Mouse (Mus musculus) midbrain, embryonic 13.5 days (tissue): ENCODE results near the gene Gata3. TPM values are rescaled to one million over a fixed set of nuclear protein-coding genes. Genes with fewer than 3 reads are reported as not detected.

Source experiments
- ATAC-seq: fragments of 200-750 bp; cut with Nextera tagmentation; 2 replicates; pipeline ENCODE4 v1.8.0; 2017; ENCODE audit warnings: mild to moderate bottlenecking, moderate TSS enrichment, moderate library complexity
- H3K27ac ChIP-seq: fragments of 300-500 bp; sonication (generic); 2 replicates; pipeline ENCODE4 v1.5.1; 2015; ENCODE audit warnings: inconsistent platforms, mild to moderate bottlenecking, moderate library complexity
- H3K27me3 ChIP-seq: fragments of 300-500 bp; sonication (generic); 2 replicates; pipeline ENCODE4 v1.6.1; 2015; ENCODE audit warnings: mild to moderate bottlenecking, inconsistent platforms
- H3K36me3 ChIP-seq: fragments of 300-500 bp; sonication (generic); 2 replicates; pipeline ENCODE4 v1.6.1; 2015; ENCODE audit warnings: mild to moderate bottlenecking, inconsistent platforms
- H3K4me1 ChIP-seq: fragments of 300-500 bp; sonication (generic); replicated peaks from 2 replicates; pipeline ENCODE4 v1.6.1; 2015; ENCODE audit warnings: inconsistent platforms
- H3K4me2 ChIP-seq: fragments of 300-500 bp; sonication (generic); replicated peaks from 2 replicates; pipeline ENCODE4 v1.6.1; 2015; ENCODE audit warnings: moderate library complexity, mild to moderate bottlenecking, inconsistent platforms
- H3K4me3 ChIP-seq: fragments of 300-500 bp; sonication (generic); replicated peaks from 2 replicates; pipeline ENCODE4 v1.5.1; 2015; ENCODE audit warnings: mild to moderate bottlenecking, inconsistent platforms
- H3K9ac ChIP-seq: fragments of 300-500 bp; sonication (generic); replicated peaks from 2 replicates; pipeline ENCODE4 v1.6.1; 2015; ENCODE audit warnings: mild to moderate bottlenecking, inconsistent platforms
- H3K9me3 ChIP-seq: fragments of 300-500 bp; sonication (generic); 2 replicates; pipeline ENCODE4 v1.6.1; 2016; ENCODE audit warnings: mild to moderate bottlenecking, inconsistent platforms
- WGBS: fragments of 180-500 bp; shearing (Covaris S2); methylation state at CpG from one replicate; pipeline ENCODE4 v1.1.7; 2015; 5-methylcytosine and 5-hydroxymethylcytosine counted together
- polyA plus RNA-seq: library from polyadenylated mRNA; unstranded; fragments of >200 nt; fragmentation: Nextera tagmentation; extraction: Ambion mirVana; gene quantifications from 2 replicates; pipeline ENCODE4 v1.2.1, GENCODE M21; 2015

Gata3 gene
- polyA plus RNA-seq, 1 experiment from 2014 or later, result 119 TPM

DNA sequence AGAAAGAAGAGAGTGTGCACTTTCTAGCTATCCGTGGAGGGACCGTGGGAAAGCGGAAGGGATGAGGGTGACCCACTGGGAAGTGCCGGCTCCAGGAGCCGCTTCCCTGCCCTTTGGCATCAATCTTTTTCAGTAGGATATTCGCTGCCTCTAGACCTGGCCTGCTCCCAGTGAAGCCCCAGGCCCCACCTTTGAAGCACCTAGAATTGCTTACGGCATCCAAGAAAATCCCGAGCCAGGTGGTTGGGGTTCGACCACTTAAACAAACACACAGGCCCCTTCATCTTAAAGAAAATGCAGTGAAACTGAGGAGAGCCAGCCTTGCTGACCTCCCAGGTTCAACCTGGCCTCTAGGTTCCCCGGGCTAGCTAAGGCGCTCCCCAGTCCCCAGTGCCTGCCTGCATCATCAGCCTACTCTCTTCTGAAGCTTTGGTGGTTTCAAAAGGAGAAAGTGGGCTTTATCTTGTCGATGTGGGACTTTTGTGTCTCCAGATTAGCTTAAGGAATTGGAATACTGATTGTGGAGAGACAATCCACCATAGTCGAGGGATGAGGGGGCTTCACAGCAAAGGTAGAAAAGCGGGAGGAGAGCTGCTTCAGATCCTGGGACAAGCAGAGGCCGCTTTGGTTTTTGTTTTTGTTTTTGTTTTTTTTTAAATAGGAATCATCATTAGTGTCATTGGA lies 5.2 kb downstream of the Gata3 start:
- H3K4me3 ChIP-seq, result peak overlapping the region; percentile 48
- no peak for ATAC-seq
- peak overlapping the region; percentile 88 for H3K27ac ChIP-seq

DNA sequence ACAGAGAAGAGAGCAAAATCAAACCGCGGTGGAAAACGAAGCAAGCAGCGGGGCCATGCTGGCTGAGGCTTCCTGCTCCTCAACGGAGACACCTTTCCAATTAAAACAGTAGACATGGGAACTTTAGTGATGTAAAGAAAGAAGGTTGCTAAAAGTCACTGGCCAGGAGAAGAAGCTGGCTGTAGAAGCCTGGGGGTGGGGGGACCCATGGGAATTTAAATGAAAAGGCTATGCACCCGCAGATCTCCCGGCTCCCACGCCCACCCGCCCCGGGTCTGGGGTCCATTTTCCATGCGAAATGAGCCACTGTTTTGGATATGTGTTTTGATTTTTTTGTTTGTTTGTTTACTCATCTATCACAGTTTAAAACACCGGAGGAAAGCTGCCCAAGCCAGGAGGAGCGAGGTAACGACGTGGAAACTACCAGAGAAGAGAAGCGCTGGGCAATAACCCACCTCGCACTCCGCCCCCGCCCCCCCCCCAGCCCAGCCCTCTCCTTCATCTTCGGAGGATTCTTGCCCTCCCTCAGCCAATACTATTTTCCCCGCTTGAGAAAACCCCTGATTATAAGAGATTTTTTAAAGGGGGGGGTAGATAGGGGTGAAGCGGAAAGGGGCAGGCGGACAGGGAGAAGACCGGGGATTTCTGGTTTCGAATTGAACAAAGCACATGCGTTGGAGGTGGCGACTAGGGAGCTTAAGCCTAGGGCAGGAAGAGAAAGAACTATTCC lies 5.9 kb downstream of the Gata3 start:
- under 1% methylated on average over 27 of the region's 27 CpGs for WGBS
- Histone ChIP-seq H3K4me3 (peak overlapping the region; percentile 48), H3K27ac (peak overlapping the region; percentile 88)

More for the DNA sequence above, 5.2 kb downstream of the Gata3 start:
- WGBS, result 1% methylated on average over 15 of the region's 15 CpGs
- Histone ChIP-seq H3K36me3 (no peaks in the 10 kb centered on the region), H3K27me3 (peaks cover 95% of the 10 kb centered on the region), H3K9me3 (no peaks in the 10 kb centered on the region), H3K4me1 (peaks cover 24% of the 10 kb centered on the region), H3K4me2 (peak overlapping the region; percentile 68), H3K9ac (peak overlapping the region; percentile 71)

GRCm38 (mm10) chr2:9882926-9883802 lies 6.7 kb downstream of the Gata3 start:
- Histone ChIP-seq H3K4me1 (peaks cover 32% of the 10 kb centered on the region), H3K4me2 (peak overlapping the region; percentile 68), H3K9ac (peak overlapping the region; percentile 71), H3K27ac (peak overlapping the region; percentile 88), H3K27me3 (peaks cover 95% of the 10 kb centered on the region), H3K36me3 (no peaks in the 10 kb centered on the region), H3K4me3 (peak overlapping the region; percentile 48), H3K9me3 (no peaks in the 10 kb centered on the region)
- under 1% methylated on average over 43 of the region's 43 CpGs for WGBS
- no peak for ATAC-seq

More for the DNA sequence above, 5.9 kb downstream of the Gata3 start:
- ATAC-seq, result no peak
- Histone ChIP-seq H3K9ac (peak overlapping the region; percentile 71), H3K9me3 (no peaks in the 10 kb centered on the region), H3K27me3 (peaks cover 95% of the 10 kb centered on the region), H3K36me3 (no peaks in the 10 kb centered on the region), H3K4me1 (peaks cover 26% of the 10 kb centered on the region), H3K4me2 (peak overlapping the region; percentile 68)

- Histone ChIP-seq H3K27me3 (peaks cover 95% of the 10 kb centered on the region), H3K36me3 (no peaks in the 10 kb centered on the region), H3K4me2 (peak overlapping the region; percentile 68), H3K9ac (peak overlapping the region; percentile 71), H3K27ac (peak overlapping the region; percentile 88), H3K4me3 (peak overlapping the region; percentile 48), H3K9me3 (no peaks in the 10 kb centered on the region), H3K4me1 (peaks cover 33% of the 10 kb centered on the region)
- WGBS, result under 1% methylated on average over 39 of the region's 39 CpGs
- ATAC-seq, result no peak
Measured at GRCm38 (mm10) chr2:9882371-9882925, 7.4 kb downstream of the Gata3 start.

DNA sequence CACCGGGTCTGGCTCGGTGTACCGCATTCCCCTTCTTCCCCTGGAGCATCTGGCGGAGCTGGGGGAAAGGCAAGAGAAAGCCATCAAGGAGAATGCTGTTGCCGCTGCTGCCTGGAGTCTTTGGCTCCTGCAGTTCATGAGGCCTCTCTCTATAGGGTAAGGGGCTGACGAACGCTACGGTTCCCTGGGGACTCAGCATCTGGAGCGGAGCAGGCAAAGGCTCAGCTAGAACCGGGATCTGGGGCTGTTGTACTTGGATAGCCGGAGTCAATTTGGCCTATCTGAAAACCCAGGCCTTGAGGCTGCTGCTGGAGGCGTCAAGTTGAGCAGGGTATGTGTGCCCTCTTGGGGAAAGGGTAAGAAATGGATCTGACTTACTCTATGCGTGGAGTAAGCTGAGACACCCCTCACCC lies 8.2 kb downstream of the Gata3 start:
- H3K4me3 ChIP-seq, result peak overlapping the region; percentile 48
- H3K4me1 ChIP-seq, result peaks cover 37% of the 10 kb centered on the region
- peak overlapping the region; percentile 88 for H3K27ac ChIP-seq
- no peaks in the 10 kb centered on the region for H3K36me3 ChIP-seq
- H3K9ac ChIP-seq, result peak overlapping the region; percentile 71
- H3K4me2 ChIP-seq, result peak overlapping the region; percentile 68
- H3K27me3 ChIP-seq, result peaks cover 95% of the 10 kb centered on the region
- ATAC-seq, result peak; percentile 15; the same call in 1 of the 2 replicates
- under 1% methylated on average over 13 of the region's 13 CpGs for WGBS
- no peaks in the 10 kb centered on the region for H3K9me3 ChIP-seq

GRCm38 (mm10) chr2:9881051-9881591 lies 8.7 kb downstream of the Gata3 start, which contains the start of gene 4930412O13Rik:
Gene 4930412O13Rik (plus strand): TSS chr2:9881252.
- WGBS, result under 1% methylated on average over 32 of the region's 35 CpGs
- Histone ChIP-seq H3K4me3 (peak within 1 kb of the TSS; percentile 48), H3K27ac (peak within 1 kb of the TSS; percentile 88), H3K9ac (peak within 1 kb of the TSS; percentile 71), H3K4me2 (peak within 1 kb of the TSS; percentile 68), H3K9me3 (no peaks in the 10 kb centered on the region), H3K27me3 (peaks cover 95% of the 10 kb centered on the region), H3K4me1 (peaks cover 37% of the 10 kb centered on the region), H3K36me3 (no peaks in the 10 kb centered on the region)
- no peak for ATAC-seq

GRCm38 (mm10) chr2:9880271-9880670 lies 9.6 kb downstream of the Gata3 start:
- ATAC-seq, result no peak
- Histone ChIP-seq H3K27ac (peak overlapping the region; percentile 88), H3K9ac (peak overlapping the region; percentile 71), H3K4me3 (peak overlapping the region; percentile 48), H3K9me3 (no peaks in the 10 kb centered on the region), H3K36me3 (no peaks in the 10 kb centered on the region), H3K4me1 (peaks cover 37% of the 10 kb centered on the region), H3K27me3 (peaks cover 95% of the 10 kb centered on the region), H3K4me2 (peak overlapping the region; percentile 68)
- 4% methylated on average over 11 of the region's 11 CpGs for WGBS

GRCm38 (mm10) chr2:9879493-9879892 lies 10.3 kb downstream of the Gata3 start:
- peak overlapping the region; percentile 48 for H3K4me3 ChIP-seq
- H3K4me2 ChIP-seq, result peak overlapping the region; percentile 68
- H3K27me3 ChIP-seq, result peaks cover 95% of the 10 kb centered on the region
- under 1% methylated on average over 21 of the region's 21 CpGs for WGBS
- peak overlapping the region; percentile 88 for H3K27ac ChIP-seq
- peak; percentile 93 for ATAC-seq
- H3K4me1 ChIP-seq, result peaks cover 41% of the 10 kb centered on the region
- H3K9ac ChIP-seq, result peak overlapping the region; percentile 7; the same call in 1 of the 2 replicates
- H3K36me3 ChIP-seq, result no peaks in the 10 kb centered on the region; the same call in 1 of the 2 replicates
- H3K9me3 ChIP-seq, result no peaks in the 10 kb centered on the region

DNA sequence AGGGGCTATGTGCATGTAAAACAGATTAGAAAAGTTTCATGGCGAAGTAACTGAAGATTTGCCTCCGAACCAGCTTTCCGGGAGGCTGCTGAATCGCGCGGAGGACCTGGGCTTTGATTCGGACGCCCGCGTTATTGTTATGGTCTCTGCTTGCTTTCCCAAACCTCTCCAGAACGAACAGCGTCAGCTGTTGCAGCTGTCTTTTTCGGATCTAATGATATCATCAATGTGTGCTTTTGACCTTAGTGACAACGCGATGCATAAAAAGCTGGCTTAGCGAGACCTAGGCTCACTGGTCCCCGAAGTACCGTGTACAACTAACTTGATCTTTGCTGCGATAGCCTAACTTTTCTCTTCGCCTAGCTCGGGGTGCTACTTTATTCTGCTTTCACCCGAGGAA lies 10.7 kb downstream of the Gata3 start:
- Histone ChIP-seq H3K36me3 (no peaks in the 10 kb centered on the region; the same call in 1 of the 2 replicates), H3K27me3 (peaks cover 95% of the 10 kb centered on the region), H3K9me3 (no peaks in the 10 kb centered on the region), H3K4me2 (peak overlapping the region; percentile 68), H3K27ac (peak overlapping the region; percentile 36), H3K4me1 (peaks cover 42% of the 10 kb centered on the region), H3K9ac (peak overlapping the region; percentile 7; the same call in 1 of the 2 replicates), H3K4me3 (peak overlapping the region; percentile 48)
- 0 out of 2 replicates have a peak, but pooled peaks have one; percentile 0 for ATAC-seq
- under 1% methylated on average over 22 of the region's 22 CpGs for WGBS

- Histone ChIP-seq H3K4me1 (peaks cover 42% of the 10 kb centered on the region), H3K27ac (peak overlapping the region; percentile 86)
- under 1% methylated on average over 33 of the region's 33 CpGs for WGBS
Measured at GRCm38 (mm10) chr2:9878564-9879081, 11.2 kb downstream of the Gata3 start.

More at GRCm38 (mm10) chr2:9878564-9879081, 11.2 kb downstream of the Gata3 start:
- peak overlapping the region; percentile 48 for H3K4me3 ChIP-seq
- peak; percentile 38 for ATAC-seq
- no peaks in the 10 kb centered on the region for H3K9me3 ChIP-seq
- no peaks in the 10 kb centered on the region; the same call in 1 of the 2 replicates for H3K36me3 ChIP-seq
- H3K4me2 ChIP-seq, result peak overlapping the region; percentile 68
- peak overlapping the region; percentile 80 for H3K9ac ChIP-seq
- H3K27me3 ChIP-seq, result peaks cover 95% of the 10 kb centered on the region
